9 mouse cellular contexts compared by ENCODE assay signal in genomic region chr12:80230854-80231253, GRCm38 (mm10). TPM values are rescaled to one million over a fixed set of nuclear protein-coding genes. Genes with fewer than 3 reads are reported as not detected.
DNase-seq lines count a peak whose midpoint lies in the region; ATAC-seq lines count a peak whose summit lies in the region.
"Had no signal": no experiment of that assay in that cellular context is flagged by ENCODE, and none has a peak within 500 bp of the region (broad histone marks: within the 10 kb centered on the region; RNA-seq: fewer than 3 reads in every experiment).

No protein-coding gene starts in this region.

- peak overlapping the region; percentile 51 for H3K4me2 ChIP-seq in lung, embryonic 16.5 days (ENCODE audit: low read depth, low read length)
- peak overlapping the region; percentile 59 for H3K4me2 ChIP-seq in limb, embryonic 13.5 days (replicated peaks)
- H3K4me2 ChIP-seq in stomach, embryonic 15.5 days, result peak overlapping the region; percentile 42

- peak overlapping the region; percentile 42 for H3K9ac ChIP-seq in lung, embryonic 16.5 days (ENCODE audit: low read length)
- peak overlapping the region; percentile 2; the same call in 1 of the 2 replicates for H3K9ac ChIP-seq in limb, embryonic 13.5 days
- H3K9ac ChIP-seq in stomach, embryonic 15.5 days, result no peak overlapping the region

- no peaks in the 10 kb centered on the region for H3K27me3 ChIP-seq in lung, embryonic 16.5 days (ENCODE audit: control insufficient read depth, insufficient read depth, low read depth, low read length)
- no peaks in the 10 kb centered on the region for H3K27me3 ChIP-seq in limb, embryonic 13.5 days
- no peaks in the 10 kb centered on the region for H3K27me3 ChIP-seq in stomach, embryonic 15.5 days (replicated peaks)

- H3K4me1 ChIP-seq in lung, embryonic 16.5 days (replicated peaks; ENCODE audit: control insufficient read depth, insufficient read depth, low read length), result peaks cover 69% of the 10 kb centered on the region
- peaks cover 69% of the 10 kb centered on the region for H3K4me1 ChIP-seq in limb, embryonic 13.5 days
- H3K4me1 ChIP-seq in stomach, embryonic 15.5 days, result peaks cover 59% of the 10 kb centered on the region

- no peak for ATAC-seq in lung, embryonic 16.5 days (ENCODE audit: low read depth)
- no peak; the same call in 1 of the 2 replicates for ATAC-seq in limb, embryonic 13.5 days (ENCODE audit: low FRiP score, low read depth)
- 0 out of 2 replicates have a peak, but pooled peaks have one; percentile 4 for ATAC-seq in stomach, embryonic 15.5 days (ENCODE audit: insufficient read depth, low FRiP score, low read depth)

- H3K4me3 ChIP-seq in lung, embryonic 16.5 days (ENCODE audit: low read length), result peak overlapping the region; percentile 12; the same call in 1 of the 2 replicates
- peak overlapping the region; percentile 10; the same call in 1 of the 2 replicates for H3K4me3 ChIP-seq in limb, embryonic 13.5 days
- H3K4me3 ChIP-seq in stomach, embryonic 15.5 days (replicated peaks), result no peak overlapping the region; the same call in 1 of the 2 replicates

- DNase-seq in embryo, embryonic 11 days, result peak; percentile 28
- DNase-seq in embryo, embryonic 9.5 days (ENCODE audit: extremely low spot score), result no peak
- no peak for DNase-seq in lung, postnatal 14 days
- no peak for DNase-seq in frontal cortex, postnatal 14 days (ENCODE audit: low spot score in 2 of 2)
- no peak for DNase-seq in urinary bladder, postnatal 36 days (ENCODE audit: low spot score in 2 of 2)
- DNase-seq: right cerebral cortex, postnatal 14 days had no signal

- peak overlapping the region; percentile 95 for H3K27ac ChIP-seq in lung, embryonic 16.5 days (ENCODE audit: low read length)
- H3K27ac ChIP-seq in limb, embryonic 13.5 days, result peak overlapping the region; percentile 93
- H3K27ac ChIP-seq in stomach, embryonic 15.5 days, result peak overlapping the region; percentile 91

- peaks cover 5% of the 10 kb centered on the region; the same call in 1 of the 2 replicates for H3K9me3 ChIP-seq in lung, embryonic 16.5 days (ENCODE audit: control insufficient read depth, low read length)
- H3K9me3 ChIP-seq in limb, embryonic 13.5 days, result peaks cover 11% of the 10 kb centered on the region; the same call in 1 of the 2 replicates
- H3K9me3 ChIP-seq in stomach, embryonic 15.5 days, result no peaks in the 10 kb centered on the region

- WGBS in lung, embryonic 16.5 days, result 42% methylated on average over 5 of the region's 5 CpGs
- WGBS in limb, embryonic 13.5 days, result 12% methylated on average over 5 of the region's 5 CpGs
- WGBS in stomach, embryonic 15.5 days, result 30% methylated on average over 5 of the region's 5 CpGs

- H3K36me3 ChIP-seq in lung, embryonic 16.5 days (ENCODE audit: control insufficient read depth, insufficient read depth, low read length), result peaks cover 3% of the 10 kb centered on the region
- H3K36me3 ChIP-seq in limb, embryonic 13.5 days, result peaks cover 22% of the 10 kb centered on the region
- peaks cover 7% of the 10 kb centered on the region; the same call in 1 of the 2 replicates for H3K36me3 ChIP-seq in stomach, embryonic 15.5 days

RNA-seq across cellular contexts. Expression of gene Actn1, which starts 29.3 kb away (rescaled TPM):
- polyA plus RNA-seq in lung, embryonic 16.5 days (2015; fragmentation: Nextera tagmentation; extraction: Ambion mirVana), result 49.2 and 49.9 TPM in 2 replicates
- 31.7 and 35.2 TPM in 2 replicates for polyA plus RNA-seq in limb, embryonic 13.5 days (2015; fragmentation: Nextera tagmentation; extraction: Ambion mirVana)
- 61.2 and 65.0 TPM in 2 replicates for polyA plus RNA-seq in stomach, embryonic 15.5 days (2015; fragmentation: Nextera tagmentation; extraction: Ambion mirVana)
